Mouse (Mus musculus): ENCODE data around the gene Pkig.
"Not testable (repeated sequence)": the region's sequence is repeated elsewhere in the genome, so short reads cannot be mapped to it uniquely, and the experiment has no call there.

The Pkig gene

DNA sequence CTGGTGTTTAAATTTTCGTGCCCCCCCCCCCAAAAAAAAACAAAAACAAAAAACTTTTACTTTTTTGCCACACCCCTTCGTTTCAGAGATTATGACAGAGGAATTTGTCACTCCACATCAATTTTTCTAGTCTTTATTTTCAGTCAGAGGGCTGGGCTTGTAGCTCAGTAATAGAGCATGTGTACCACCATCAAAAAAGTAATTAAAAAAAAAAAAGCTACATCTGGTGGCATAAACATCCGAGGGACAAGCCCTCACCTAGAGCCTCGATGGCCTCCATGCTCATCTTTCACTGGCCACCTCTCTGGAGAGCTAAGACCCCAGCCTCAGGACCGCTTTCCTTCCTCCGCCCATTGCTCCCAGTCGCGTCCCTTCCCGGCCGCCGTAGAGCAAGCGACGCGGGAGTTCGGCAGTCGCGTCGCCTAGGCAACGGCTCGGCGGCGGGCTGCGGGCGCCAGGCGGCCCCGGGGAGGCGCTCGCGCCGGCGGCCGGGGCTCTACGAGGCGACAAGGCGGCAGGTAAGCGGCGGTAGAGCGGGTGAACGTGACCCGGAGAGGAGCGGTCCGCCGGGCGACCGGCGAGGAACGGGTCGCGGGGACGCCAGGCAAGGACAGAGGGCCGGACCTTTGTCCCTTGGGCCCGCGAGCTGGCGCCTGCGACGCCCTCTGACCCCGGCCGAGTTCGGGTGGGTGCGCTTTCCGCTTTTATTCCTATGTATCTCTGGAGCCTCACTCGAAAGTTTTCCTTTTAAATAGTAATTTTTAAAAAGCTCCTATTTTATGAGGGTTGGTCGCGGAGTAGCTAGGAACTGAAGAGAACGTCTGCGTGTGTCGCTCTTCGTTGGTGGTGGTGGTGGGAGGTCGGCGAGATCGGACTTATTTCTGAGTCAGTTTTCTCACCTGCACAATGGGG, at the start of gene Pkig:
Pkig (plus strand) TSS at position 412 of the 912 bp plus-strand sequence.
- DNase-seq: peak; percentile 80 to 82

DNA sequence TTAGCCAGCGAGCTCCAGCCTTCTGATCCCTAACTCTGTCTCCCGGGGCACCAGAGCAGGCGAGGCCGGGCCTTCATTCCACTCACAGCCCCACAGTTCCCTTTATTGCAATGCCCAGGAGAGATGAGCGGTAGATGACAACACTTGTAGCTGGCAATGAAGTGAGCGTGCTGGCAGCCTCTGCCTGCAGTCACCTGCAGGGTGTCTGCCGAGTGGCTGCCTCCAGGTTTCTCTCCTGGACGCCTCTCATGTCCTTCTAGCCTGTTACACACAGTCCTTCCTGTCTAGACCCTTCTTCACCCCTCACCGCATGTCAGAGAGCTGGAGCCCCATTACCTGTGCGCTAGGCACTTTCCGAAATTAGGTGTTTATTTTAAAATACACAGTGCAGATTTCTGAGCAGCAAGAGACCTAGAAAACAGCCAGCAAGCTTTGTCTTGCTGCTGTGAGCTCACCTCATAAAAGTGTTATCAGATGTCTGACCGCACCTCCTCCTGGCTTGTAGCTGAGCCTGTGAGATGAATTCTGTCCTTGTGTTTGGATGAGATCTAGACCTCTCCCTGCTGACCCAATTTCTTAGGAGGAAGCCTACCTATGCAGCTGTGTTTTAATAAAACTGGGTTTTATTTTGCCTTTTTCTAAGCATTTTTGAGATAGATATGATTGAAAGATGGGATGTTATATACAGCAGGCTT, 48.8 kb upstream of the Pkig start:
- no peak for DNase-seq

DNA sequence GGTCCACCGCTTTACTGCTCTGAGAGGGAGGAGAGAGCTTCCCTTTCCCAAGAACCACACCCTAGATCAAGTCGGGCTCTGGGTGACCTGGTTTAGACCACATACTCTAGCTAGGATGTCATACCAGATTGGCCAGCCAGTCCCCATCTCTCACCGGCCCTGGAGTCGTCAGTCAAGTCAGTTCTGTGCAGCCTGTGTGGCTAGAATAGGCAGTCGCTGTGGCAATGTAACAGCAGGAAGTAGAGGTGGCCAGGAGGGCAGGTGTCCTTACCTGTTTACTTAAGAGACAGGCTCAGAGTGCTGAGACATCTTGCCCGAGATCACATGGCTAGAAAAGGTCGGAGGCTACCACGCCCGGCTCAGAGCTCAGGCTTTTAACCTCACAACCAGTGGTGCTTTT, 47.0 kb upstream of the Pkig start:
- DNase-seq: no peak

DNA sequence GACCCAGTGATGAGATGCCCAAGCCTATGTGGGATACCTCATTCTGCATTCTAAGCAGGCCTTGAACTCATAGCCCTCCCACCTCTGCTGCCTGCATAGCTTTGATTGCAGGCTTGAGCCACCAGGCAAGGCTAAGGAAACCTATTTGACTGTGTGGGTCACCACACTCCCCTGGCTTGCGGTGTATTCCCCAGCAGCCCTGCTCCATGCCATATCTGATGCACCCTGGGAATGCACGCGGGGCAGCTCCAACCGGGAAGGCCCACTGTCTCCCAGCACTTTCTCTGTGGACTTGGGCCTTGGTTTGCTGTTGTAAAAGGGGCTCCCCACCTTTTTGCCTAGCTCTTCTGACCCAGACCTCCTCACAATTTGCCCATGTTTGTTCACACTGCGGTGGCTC, 45.0 kb upstream of the Pkig start:
- DNase-seq: no peak

DNA sequence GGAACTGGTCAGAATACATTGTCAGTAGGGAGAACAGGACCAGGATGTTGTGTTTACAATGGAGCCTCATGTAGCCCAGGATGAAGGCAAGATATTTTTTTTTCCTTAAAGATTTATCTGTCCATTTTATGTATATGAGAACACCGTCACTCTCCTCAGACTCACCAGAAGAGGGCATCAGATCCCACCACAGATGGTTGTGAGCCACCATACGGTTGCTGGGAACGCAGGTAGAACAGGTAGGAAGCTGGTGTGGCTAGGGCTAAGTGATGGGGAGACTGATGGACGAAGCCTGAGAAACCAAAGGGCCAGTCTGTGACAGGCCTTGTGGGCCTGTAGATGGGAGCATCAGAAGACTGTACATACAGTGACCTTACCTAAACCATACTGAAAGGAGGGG, 44.2 kb upstream of the Pkig start:
- DNase-seq: no peak

DNA sequence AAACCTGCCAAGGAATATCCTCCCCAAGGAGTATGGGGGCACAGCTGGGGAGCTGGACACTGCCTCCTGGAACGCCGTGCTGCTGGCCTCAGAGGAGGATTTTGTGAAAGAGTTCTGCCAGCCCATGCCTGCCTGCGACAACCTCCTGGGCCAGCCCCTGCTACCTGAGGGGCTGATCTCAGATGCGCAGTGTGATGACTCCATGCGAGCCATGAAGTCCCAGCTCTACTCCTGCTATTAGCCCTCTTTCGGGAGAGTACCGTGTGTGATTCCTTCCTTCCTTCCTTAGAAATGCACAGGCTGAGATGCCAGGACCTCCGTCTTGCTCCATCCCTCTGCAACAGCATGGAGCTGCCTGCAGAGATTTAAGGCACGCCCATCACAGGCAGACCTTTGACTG, 42.8 kb upstream of the Pkig start:
- no peak for DNase-seq

DNA sequence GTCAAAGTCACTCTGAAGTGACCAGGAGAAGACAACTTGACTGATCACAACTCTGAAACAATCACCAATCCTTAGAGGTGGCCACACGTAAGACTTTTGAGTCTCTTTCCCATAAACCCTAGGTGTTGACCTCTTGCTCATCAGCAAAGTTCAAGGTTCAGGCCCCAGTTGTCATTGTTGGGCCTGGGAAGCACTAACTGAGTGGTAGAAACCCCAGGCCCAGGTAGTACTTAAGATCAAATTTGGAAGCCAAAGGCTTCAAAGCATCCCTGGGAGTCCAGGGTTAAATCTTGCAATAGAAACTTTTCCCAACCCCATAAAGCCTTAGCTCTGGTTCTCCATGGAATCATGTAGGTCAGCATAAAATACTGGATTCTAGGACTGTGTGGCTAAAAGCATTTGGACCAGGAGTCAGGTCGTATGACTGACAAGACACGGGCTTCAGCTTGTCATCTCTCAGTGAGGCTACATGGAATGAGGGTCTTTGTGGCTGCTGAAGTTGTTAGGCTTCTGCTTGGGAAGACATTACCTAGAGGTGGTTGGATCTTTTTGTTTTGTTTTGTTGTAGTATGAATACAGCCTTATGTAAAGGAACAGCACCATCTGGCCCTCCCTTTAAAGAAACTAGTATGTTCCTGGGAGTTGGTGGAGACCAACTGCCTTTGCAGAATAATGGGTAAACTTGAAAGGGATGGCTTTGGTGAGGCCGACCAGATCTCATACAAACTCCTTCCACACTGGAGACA, 42.1 kb upstream of the Pkig start:
- DNase-seq: no peak

DNA sequence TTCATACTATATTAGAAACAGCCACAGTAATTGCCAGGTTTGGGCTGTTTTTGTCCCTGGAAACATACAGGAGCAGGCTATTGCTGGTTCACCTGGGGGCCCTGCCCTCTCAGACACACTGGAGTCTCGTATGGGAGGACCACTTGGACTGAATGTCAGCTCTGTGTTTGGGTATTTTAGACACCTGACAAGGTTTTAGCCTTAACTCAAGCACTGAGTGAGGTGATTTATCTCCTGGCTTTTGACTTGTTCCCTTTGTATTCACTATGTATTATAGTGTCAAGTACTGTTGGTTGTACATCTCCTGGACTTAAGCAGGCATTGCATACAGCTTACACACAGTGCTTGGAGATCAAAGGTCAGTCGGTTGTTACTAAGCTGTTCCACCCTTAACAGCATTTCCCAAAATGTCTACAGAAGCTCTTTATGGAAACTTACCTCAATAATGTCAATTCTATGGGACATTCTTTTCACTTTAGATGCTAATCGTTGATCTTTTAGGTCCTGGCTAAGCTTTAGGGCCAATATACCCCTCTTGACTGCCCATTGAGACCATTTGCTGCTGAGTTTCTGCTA, 41.4 kb upstream of the Pkig start:
- no peak for DNase-seq

DNA sequence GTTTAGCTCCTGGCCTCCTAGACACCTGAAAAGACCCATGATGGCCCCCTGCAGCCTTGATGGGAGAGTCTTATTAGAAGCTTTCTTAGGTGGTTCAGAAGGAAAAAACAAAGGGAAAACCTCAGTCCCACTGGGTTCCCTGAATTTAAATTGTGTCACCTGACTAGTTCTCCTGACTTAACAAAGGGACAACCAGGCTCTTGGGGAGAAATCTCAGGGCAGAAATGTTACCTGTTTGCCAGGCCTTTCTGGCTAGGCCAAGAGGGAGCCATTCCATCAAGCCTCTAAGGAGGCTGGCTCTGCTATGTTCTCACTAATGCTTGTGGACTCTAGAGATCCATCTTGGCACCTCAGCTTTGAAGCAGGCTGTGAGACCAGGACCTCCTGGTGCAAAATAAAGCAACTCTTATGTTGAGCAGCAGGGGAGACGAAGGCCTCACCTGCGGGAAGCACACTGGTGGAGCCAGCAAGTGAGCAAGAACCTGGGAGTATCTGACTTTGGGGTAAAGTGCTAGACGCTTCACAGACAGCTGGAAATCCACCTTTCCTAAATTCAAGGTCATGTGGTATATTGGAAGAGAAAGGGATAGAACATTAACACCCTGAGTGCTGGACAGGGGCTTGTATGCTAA, 40.8 kb upstream of the Pkig start:
- DNase-seq: no peak

DNA sequence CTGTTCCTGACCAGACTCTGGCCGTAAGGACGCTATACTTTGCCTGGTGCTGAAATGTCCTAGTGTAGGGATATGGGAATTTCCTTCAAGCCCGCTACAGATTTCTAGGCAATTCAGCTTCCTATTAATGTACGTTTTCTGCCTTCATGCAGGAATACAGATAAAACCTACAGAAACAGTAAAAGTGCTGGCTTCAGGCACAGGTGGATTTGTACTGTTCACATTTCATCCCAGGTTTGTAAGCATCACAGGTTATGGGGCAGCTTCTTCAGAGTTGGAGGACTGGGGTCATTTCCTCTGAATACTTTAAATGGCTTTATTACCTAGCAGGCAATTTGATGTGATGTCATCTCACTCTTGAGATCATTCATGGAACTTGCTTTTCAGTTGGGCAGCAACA, 40.3 kb upstream of the Pkig start:
- no peak for DNase-seq

DNA sequence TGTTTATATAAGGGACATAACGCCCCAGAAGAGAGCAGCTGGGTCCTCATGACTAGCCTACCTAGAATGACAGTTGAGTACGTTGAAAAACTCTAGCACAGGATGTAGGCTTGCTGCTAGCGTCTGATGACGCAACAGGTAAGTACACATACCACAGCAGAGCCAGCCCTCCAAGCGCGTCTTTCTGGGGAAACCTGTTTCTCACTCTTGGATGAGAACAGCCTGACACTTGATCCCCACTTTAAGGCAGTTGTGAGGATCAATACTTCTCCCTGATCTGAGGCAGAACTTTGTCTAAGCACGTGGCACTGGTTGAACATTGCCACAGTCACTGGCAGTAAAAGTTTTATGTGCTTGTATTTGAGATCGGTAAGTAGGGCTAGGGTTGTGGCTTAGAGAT, 37.7 kb upstream of the Pkig start:
- no peak for DNase-seq

DNA sequence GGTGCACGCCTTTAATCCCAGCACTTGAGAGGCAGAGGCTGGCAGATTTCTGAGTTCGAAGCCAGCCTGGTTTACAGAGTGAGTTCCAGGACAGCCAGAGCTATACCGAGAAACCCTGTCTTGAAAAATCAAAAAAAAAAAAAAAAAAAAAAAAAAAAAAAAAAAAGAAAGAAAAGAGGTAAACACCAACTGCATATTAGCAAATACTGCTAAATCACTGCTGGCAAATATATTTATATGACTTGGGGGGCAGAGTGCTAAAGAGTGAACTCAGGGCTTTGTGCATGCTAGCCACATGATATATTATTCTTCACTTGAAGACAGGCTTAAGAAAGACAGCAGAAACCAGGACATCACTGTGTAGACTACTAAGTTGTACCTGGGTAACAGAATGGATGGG, 36.8 kb upstream of the Pkig start:
- not testable (repeated sequence) for DNase-seq

DNA sequence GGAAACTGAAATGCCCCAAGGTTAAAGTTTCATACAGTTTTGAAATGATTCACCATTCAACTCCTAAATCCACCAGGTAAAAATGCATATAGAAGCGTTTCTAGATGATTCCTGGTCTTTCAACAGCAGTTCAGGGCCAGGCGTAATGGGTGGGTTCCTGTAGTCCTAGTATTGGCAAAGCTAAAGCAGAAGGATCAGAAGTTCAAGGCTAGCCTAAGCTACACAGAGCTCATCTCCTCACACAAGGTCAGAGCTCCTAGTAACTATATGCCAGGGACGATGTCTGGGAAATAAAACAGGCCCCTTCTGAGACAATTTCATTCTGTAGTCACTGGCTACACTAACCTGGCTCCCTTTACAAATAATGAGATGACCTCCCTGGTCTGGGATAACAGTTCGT, 27.0 kb upstream of the Pkig start:
- DNase-seq: no peak

DNA sequence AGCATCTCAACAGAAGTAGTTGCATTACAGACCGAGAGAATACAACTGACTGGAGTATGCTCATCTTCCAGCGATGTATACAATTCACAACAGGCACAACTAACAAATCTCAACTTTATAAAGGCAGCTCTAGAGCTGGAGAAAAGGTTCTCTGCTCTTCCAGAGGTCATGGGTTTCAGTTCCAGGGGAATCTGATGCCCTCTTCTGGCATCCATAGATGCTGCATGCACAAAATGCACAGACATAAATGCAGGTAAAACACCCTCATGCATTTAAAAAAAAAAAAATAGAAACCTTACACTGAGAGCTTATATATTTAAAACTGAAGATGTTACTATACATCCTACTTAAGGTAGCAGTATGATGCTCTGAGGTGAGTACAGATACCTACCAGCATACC, 26.5 kb upstream of the Pkig start:
- no peak for DNase-seq

DNA sequence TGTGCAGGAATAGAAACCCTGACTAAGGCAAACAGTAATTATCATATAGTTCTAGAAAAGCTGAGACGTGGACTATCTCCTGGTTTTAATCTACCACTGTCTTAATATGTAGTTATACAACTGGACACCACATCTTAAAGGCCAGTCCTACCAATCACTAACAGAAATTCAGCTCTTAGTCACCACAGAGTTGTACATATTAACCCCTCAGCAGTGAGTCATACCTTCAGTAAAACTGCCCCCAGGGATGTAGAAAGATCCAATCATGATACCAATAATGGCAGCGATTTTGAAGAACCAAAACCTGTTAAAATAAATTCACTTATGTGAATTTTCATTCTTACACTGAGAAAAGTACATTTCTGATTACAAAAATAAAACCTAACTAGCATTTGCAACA, 24.0 kb upstream of the Pkig start:
- no peak for DNase-seq

DNA sequence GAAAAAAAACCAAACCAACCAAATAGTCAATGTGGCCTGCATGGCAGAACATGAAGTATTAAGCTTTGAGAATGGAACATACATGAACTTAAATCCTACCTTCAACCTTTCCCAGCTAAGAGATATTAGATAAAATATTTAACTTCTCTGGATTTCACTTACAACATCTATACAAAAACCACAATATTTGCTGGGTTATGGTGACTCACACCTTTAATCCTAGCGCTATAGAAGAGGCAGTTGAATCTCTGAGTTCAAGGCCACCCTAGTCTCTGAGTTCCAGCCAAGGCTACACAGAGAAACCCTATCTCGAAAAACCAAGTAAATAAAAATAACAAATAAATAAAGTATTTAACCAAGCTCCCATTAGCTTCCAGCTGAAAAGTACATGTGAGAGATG, 22.1 kb upstream of the Pkig start:
- DNase-seq: no peak

DNA sequence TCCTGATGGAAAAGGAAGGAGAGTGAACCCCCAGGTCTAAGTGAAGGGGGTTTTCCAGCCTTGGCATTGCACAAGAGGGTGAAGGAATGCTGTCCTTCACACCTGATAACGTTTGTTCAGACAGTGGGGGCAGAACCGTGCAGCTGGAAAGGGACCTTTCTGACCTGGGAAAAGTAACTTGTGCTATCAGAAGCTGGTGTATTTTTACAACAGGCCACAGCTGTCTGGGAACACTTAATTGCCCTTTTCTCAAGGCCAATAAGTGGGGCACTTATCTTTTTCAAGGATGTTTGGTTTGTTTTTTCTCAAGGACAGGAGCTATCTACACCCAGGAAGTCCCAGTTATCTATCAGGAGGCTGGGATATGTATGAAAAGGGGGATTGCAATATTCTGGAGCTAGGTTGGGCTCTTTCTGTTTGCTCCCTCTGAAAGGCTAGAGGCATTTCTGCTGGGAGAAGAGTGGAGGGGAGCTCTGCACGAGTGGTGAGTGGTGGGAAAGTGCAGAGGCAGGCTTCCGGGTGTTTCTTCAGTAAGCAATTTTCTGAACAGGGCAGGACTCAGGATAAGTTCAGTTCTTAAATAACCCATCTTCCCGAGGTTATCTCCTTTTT, 20.4 kb upstream of the Pkig start:
- no peak for DNase-seq

DNA sequence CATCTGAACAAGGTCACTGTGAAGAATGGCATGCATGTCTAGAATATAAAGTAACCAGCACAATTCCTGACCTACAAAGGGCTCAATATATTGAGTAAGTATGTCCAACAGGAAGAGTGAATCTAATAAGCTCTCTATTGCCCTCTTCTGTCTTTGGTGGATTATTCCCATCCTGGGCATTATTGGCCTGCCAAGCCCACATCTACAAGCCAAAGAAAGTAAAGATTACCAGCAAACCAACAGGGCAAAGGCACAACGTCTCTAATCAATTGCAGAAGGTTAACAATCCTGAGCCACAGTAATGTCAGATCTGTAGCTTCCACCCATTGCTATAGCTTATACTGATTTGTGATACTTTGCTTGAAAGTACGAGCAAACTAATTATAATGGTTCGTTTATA, 17.7 kb upstream of the Pkig start:
- no peak for DNase-seq

DNA sequence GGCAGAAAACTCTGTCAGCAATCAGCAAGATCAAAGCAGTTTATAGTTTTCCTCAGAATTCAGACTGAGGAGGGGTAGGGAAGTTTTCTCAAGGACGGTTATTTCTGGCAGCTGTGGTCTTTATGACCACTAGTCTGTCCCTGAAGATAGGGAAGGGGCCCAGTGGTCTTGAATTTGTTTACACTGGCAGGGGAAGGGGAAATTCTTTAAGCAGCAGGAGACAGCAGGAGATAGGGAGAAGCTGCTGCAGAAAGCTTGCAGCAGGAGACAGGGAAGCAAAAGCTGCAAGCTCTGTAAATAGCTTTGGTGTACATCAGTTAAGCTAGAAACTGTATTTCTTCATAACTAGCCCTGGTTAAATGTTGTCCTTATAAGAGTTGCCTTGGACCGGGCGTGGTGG, 16.5 kb upstream of the Pkig start:
- DNase-seq: no peak

DNA sequence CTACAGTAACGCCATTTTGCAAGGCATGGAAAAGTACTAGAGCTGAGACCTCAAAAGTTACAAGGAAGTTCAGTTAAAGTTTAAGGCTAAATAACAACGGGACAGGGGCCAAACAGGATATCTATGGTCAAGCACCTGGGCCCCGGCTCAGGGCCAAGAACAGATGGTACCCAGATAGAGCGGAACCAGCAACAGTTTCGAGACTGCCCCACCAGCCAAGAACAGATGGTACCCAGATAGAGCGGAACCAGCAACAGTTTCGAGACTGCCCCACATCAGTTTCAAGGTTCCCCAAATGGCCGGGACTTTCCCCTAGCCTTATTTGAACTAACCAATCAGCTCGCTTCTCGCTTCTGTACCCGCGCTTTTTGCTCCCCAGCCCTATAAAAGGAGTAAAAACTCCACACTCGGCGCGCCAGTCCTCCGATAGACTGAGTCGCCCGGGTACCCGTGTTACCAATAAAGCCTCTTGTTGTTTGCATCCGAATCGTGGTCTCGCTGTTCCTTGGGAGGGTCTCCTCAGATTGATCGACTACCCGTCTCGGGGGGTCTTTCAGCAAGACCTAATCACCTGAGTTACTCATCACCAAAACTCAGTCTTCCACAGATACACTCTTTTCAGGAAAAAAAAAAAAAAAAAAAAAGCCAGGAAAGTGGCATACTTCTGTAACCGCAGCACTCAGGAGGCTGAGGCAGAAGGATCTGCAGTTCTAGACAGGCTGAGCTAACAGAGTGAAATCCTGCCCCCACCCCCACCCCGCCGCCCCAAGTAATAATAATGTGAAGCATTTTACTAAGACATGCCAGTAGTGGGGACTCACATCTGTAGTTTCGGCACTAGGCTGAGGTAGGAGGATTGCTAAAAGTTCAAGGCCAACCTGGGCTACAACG, 15.3 kb upstream of the Pkig start:
- peak; percentile 71 to 80 for DNase-seq

DNA sequence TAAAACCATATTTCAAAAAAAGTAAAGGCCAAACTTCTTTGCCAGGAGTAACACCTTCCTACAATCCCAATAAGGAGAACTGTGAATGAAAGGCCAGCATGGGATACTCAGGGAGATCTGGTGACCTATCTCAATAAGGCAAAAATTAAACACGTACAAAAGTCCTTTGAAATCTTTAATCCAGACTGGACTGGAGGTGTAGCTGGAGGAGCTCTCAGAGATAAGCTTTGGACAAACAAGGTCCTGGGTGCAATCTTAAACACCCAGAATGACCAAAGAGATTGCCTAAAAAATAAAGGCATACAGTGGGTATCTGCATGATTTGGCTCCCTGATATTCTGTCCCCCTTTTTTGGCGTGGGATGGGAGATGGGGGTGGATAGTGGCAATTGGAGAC, 14.6 kb upstream of the Pkig start:
- DNase-seq: no peak
